Mouse (Mus musculus) megakaryocyte, embryonic 14.5 days (primary cell): Measurements from ENCODE around the gene Prpf40b.

ENCODE experiments used
- FLI1 ChIP-seq: IDR thresholded peaks from 2 replicates; pipeline ENCODE4 v1.6.1; 2012; ENCODE audit warnings: low read length, inconsistent platforms, mixed read lengths
- GATA1 ChIP-seq: IDR thresholded peaks from 3 replicates; pipeline ENCODE4 v1.6.1; 2012; ENCODE audit warnings: mixed read lengths, low read length, inconsistent platforms, borderline replicate concordance

- TF ChIP-seq GATA1 (no peak), FLI1 (no peak)
These were observed 10.2 kb upstream of the Prpf40b start for GRCm38 (mm10) chr15:99284527-99285188.
